Mouse (Mus musculus) liver, embryonic 11.5 days (tissue): ENCODE measurements around the gene Prdm2. TPM values are rescaled to one million over a fixed set of nuclear protein-coding genes. Genes with fewer than 3 reads are reported as not detected.
A peak's percentile ranks its signal among the peaks of the same experiment; 100 is the strongest.

Source experiments
- ATAC-seq: fragments of 200-750 bp; cut with Nextera tagmentation; replicated peaks from 2 replicates; pipeline ENCODE4 v1.8.0; 2017; ENCODE audit warnings: moderate number of reproducible peaks, mild to moderate bottlenecking, moderate TSS enrichment, moderate library complexity; ENCODE audit not compliant: low FRiP score
- DNase-seq: peaks from one replicate; pipeline ENCODE4 v3.0.0-alpha.2; 2017; ENCODE audit warnings: low spot score
- H3K27ac ChIP-seq: fragments of 300-500 bp; sonication (generic); 2 replicates; pipeline ENCODE4 v1.5.1; 2014; ENCODE audit warnings: mild to moderate bottlenecking, low read depth, low read length, control low read depth
- H3K27me3 ChIP-seq: fragments of 300-500 bp; sonication (generic); replicated peaks from 2 replicates; pipeline ENCODE4 v1.6.1; 2014; ENCODE audit warnings: low read length, mixed read lengths; ENCODE audit not compliant: control insufficient read depth, insufficient read depth
- H3K36me3 ChIP-seq: fragments of 300-500 bp; sonication (generic); 2 replicates; pipeline ENCODE4 v1.6.1; 2014; ENCODE audit warnings: mild to moderate bottlenecking, low read length, moderate library complexity, mixed read lengths; ENCODE audit not compliant: control insufficient read depth, insufficient read depth
- H3K4me1 ChIP-seq: fragments of 300-500 bp; sonication (generic); replicated peaks from 2 replicates; pipeline ENCODE4 v1.6.1; 2014; ENCODE audit warnings: low read length, mixed read lengths; ENCODE audit not compliant: control insufficient read depth, insufficient read depth
- H3K4me2 ChIP-seq: fragments of 300-500 bp; sonication (generic); 2 replicates; pipeline ENCODE4 v1.6.1; 2014; ENCODE audit warnings: mild to moderate bottlenecking, control low read depth, moderate library complexity
- H3K4me3 ChIP-seq: fragments of 300-500 bp; sonication (generic); 2 replicates; pipeline ENCODE4 v1.5.1; 2014; ENCODE audit warnings: low read depth, low read length, control low read depth
- H3K9ac ChIP-seq: fragments of 300-500 bp; sonication (generic); 2 replicates; pipeline ENCODE4 v1.6.1; 2014; ENCODE audit warnings: low read depth, low read length, control low read depth
- H3K9me3 ChIP-seq: fragments of 300-500 bp; sonication (generic); 2 replicates; pipeline ENCODE4 v1.6.1; 2016; ENCODE audit warnings: low read length, inconsistent platforms, mixed read lengths; ENCODE audit not compliant: control insufficient read depth
- WGBS: fragments of 180-500 bp; shearing (Covaris S2); extraction: QIAGEN DNeasy Blood & Tissue Kit; methylation state at CpG from one replicate; pipeline ENCODE4 v1.1.7; 2014; 5-methylcytosine and 5-hydroxymethylcytosine counted together
- polyA plus RNA-seq: library from polyadenylated mRNA; unstranded; fragments of >200 nt; fragmentation: Nextera tagmentation; extraction: Ambion mirVana; gene quantifications from 2 replicates; pipeline ENCODE4 v1.2.1, GENCODE M21; 2014

Prdm2 gene
- polyA plus RNA-seq = 7.3 and 8.3 TPM in 2 replicates

DNA sequence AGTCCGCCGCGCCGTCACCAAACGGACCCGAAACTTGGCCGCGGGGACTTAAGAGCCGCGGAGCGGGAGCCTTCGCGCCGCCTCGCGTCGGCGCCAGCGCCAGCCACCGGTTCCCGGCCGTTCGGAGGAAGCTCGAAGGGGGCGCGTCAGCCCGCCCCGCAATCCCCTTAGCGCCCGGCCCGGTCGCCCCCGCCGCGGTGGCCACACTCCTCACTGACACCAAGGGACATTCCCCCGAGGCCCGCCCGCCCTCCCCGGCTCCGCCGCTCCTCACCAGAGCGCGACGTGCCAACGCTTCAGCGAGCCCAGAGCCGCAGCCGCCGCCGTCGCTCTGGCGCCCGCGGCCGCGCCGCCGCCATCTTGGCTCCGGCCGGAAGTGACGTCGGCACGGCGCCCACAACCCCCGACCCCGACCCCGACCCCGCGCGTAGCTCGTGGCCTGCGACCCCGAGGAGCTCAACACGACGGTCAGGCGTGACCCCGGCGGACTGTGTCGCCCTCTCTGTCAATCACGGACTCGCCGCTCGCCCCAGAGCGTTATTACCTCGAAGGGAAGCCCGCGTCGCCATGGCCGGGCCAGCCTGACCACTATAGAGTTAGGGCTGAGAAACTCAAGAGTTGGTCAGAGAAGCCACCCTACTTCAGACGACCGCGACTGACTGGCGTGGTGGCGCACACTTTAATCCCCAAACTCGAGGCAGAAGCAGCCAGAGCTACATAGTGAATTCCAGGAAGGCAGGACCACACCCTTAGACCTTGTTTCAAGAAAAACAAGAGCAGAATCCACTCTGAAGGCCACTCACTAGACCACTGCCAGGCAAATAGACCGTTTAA is at the start of gene Prdm2:
TSS of gene Prdm2 (minus strand) at position 655 of the 834 bp plus-strand sequence.
- Histone ChIP-seq H3K4me3 (peak within 1 kb of the TSS; percentile 70), H3K27me3 (no peaks in the 10 kb centered on the region), H3K9me3 (no peaks in the 10 kb centered on the region), H3K27ac (peak within 1 kb of the TSS; percentile 52), H3K36me3 (no peaks in the 10 kb centered on the region), H3K4me1 (peaks cover 2% of the 10 kb centered on the region; the same call in 1 of the 2 replicates), H3K4me2 (peak within 1 kb of the TSS; percentile 95), H3K9ac (peak within 1 kb of the TSS; percentile 83)
- peak; percentile 77 for DNase-seq
- ATAC-seq = peak; percentile 75
- WGBS = 3% methylated on average over 96 of the region's 96 CpGs

DNA sequence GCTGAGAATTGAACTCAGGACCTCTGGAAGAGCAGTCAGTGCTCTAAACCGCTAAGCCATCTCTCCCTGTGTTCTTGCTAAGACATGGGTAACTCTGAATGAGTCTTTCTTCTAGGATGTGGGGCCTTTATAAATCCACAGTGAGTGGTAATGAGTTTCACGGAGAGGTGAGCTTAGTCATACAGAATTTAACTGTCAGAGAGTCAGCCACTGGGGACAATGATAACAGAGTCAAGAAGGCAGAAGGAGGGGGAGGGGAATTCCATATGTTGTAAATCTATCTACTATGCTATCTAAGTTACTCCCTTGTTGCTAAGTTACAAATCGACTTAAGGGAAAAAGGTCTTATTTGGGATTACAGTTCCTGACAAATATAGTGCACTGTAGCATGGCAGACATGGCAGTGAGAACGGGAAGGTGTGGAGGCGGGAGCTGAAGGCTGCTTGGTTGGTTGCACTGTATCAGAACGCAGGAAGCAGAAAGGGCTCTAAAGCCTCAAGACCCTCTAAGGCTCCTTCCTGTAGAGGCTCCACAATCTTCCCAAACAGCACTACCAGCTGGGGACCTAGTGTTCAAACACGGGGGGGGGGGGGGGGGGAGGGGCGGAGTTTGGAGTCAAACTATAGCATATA is 47.0 kb upstream of the Prdm2 start:
- WGBS = 20% methylated on average over 8 of the region's 8 CpGs
- no peak for DNase-seq

DNA sequence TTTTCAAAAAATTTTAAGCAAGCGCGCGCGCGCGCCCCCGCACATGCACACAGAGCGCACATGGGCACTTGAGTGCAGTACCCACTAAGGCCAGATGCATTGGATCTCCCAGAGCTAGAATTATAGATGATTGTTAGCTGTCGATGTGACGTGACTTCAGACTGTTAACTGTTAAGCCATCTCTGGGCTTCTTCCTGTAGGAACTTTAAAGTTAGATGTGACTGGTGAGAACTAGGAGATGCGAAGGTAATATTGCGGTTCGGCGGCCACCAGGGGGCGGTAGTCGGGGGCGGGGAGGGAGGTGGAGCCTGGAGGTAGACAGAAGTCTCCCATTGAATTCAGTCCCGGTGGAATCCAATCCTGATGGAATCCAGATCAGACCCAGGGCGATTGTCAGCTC is 45.7 kb upstream of the Prdm2 start:
- peak; percentile 51 for DNase-seq
- peak overlapping the region; percentile 59 for H3K4me2 ChIP-seq
- ATAC-seq = peak; percentile 60
- no peaks in the 10 kb centered on the region for H3K36me3 ChIP-seq
- 32% methylated on average over 19 of the region's 19 CpGs for WGBS
- no peaks in the 10 kb centered on the region for H3K9me3 ChIP-seq
- no peak overlapping the region for H3K9ac ChIP-seq
- H3K27ac ChIP-seq = no peak overlapping the region
- no peaks in the 10 kb centered on the region for H3K27me3 ChIP-seq
- H3K4me1 ChIP-seq = peaks cover 3% of the 10 kb centered on the region; the same call in 1 of the 2 replicates
- H3K4me3 ChIP-seq = peak overlapping the region; percentile 15; the same call in 1 of the 2 replicates

More for the DNA sequence above, 47.0 kb upstream of the Prdm2 start:
- Histone ChIP-seq H3K27ac (no peak overlapping the region), H3K27me3 (no peaks in the 10 kb centered on the region), H3K4me2 (no peak overlapping the region), H3K9me3 (no peaks in the 10 kb centered on the region), H3K4me3 (no peak overlapping the region), H3K9ac (no peak overlapping the region), H3K36me3 (no peaks in the 10 kb centered on the region), H3K4me1 (peaks cover 3% of the 10 kb centered on the region; the same call in 1 of the 2 replicates)
- ATAC-seq = peak; percentile 69

DNA sequence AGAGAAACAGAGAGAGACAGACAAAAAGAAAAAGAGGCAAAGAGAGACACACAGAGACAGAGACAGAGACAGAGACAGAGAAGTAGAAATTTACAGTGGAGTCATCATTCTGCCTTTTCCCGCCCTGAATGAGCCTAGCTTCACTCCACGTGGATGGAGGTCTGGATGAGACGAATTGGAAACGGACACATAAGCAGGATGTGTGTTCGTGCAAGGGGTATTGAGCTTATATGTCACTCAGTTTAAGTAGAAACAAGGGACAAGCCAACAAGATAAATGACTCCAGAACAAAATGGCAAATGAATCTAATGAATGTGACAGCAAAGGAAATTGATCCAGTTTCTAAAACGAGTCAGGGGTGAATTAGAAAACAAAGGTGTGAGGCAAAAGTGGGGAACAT is 45.2 kb upstream of the Prdm2 start:
- Histone ChIP-seq H3K27me3 (no peaks in the 10 kb centered on the region), H3K27ac (no peak overlapping the region), H3K4me2 (no peak overlapping the region; the same call in 1 of the 2 replicates), H3K9ac (no peak overlapping the region), H3K9me3 (peaks cover 3% of the 10 kb centered on the region; the same call in 1 of the 2 replicates), H3K36me3 (no peaks in the 10 kb centered on the region), H3K4me3 (no peak overlapping the region), H3K4me1 (peaks cover 3% of the 10 kb centered on the region; the same call in 1 of the 2 replicates)
- ATAC-seq = no peak
- WGBS = 39% methylated on average over 6 of the region's 6 CpGs
- no peak for DNase-seq

DNA sequence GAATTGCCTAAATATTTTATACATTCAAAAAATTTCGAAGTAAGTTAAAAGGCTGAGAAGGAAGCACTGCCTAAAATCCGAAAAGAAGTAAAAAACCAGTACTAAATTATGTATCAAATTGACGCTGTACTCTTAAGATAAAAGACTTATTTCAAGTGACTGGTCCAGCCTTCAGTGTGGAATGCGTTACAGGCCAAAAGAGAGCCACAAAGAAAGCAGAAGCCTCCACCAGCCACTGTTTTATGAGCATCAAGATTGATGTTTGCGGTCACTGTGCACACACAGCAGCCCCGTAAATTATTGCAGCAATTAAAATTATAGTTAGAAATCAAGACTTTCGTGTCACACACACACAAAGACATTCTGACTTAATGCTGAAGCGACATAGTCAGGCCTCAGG is 42.7 kb upstream of the Prdm2 start:
- ATAC-seq = no peak
- no peak overlapping the region for H3K27ac ChIP-seq
- H3K9me3 ChIP-seq = peaks cover 3% of the 10 kb centered on the region; the same call in 1 of the 2 replicates

DNA sequence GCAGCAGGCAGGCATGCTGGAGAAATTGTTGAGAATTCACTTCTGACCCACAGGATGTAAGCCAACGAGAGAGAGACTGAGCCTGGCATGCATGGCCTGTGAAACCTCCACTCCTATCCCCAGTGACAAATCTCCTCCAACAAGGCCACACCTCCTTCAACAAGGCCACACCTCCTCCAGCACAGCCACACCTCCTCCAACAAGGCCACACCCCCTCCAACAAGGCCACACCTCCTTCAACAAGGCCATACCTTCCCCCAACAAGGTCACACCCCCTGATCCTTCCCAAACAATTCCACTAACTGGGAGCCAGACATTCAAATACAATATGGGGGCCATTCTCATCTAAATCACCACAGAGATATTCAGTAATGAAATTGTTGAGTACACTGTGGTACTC is 40.6 kb upstream of the Prdm2 start:
- WGBS = 65% methylated on average over 1 of the region's 1 CpGs
- DNase-seq (no peak), ATAC-seq (no peak; the same call in 1 of the 2 replicates)
- H3K27ac ChIP-seq = no peak overlapping the region
- no peak overlapping the region for H3K4me3 ChIP-seq
- no peaks in the 10 kb centered on the region for H3K4me1 ChIP-seq
- no peak overlapping the region for H3K4me2 ChIP-seq
- H3K9ac ChIP-seq = no peak overlapping the region
- no peaks in the 10 kb centered on the region for H3K36me3 ChIP-seq
- H3K9me3 ChIP-seq = peaks cover 3% of the 10 kb centered on the region; the same call in 1 of the 2 replicates
- no peaks in the 10 kb centered on the region for H3K27me3 ChIP-seq

More for the DNA sequence above, 42.7 kb upstream of the Prdm2 start:
- Histone ChIP-seq H3K4me1 (peaks cover 3% of the 10 kb centered on the region; the same call in 1 of the 2 replicates), H3K36me3 (no peaks in the 10 kb centered on the region), H3K4me2 (no peak overlapping the region), H3K27me3 (no peaks in the 10 kb centered on the region), H3K9ac (no peak overlapping the region), H3K4me3 (no peak overlapping the region)
- WGBS = 73% methylated on average over 8 of the region's 8 CpGs
- DNase-seq = no peak

DNA sequence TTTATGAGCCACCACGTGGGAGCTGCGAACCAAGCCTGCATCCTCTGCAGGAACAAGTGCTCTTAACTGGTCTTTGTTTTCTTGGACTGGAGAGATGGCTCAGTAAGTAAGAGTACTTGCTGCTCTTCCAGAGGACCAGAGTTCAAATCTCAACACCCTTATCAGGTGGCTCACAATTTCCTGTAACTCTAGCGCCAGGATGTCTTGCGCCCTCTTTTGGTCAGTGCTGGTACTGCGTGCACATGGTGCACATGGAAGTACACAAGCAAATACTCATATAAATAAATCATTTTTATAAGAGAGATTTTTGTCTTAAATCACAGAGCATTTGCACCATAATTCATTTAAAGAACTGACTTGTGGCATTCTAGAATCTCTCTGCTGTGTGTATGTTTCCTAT is 35.3 kb upstream of the Prdm2 start:
- 68% methylated on average over 5 of the region's 5 CpGs for WGBS
- Histone ChIP-seq H3K4me3 (no peak overlapping the region), H3K4me2 (no peak overlapping the region), H3K27me3 (no peaks in the 10 kb centered on the region), H3K9me3 (no peaks in the 10 kb centered on the region), H3K4me1 (no peaks in the 10 kb centered on the region), H3K27ac (no peak overlapping the region), H3K36me3 (no peaks in the 10 kb centered on the region), H3K9ac (no peak overlapping the region)
- ATAC-seq (no peak), DNase-seq (no peak)

DNA sequence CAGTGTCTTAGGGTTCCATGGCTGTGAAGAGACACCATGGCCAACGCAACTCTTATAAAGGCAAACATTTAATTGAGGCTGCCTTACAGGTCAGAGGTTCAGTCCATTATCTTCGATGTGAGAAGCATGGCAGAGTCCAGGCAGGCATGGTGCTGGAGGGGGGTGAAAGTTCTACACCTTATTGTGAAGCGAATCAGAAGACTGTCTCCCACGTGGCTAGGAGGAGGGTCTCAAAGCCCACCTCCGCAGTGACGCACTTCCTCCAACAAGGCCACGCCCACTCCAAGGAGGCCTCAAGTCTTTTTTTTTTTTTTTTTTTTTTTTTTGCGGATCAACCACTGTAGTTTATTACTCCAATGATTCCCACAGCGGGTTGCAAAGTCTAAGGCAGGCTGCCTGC is 28.5 kb upstream of the Prdm2 start:
- no peaks in the 10 kb centered on the region for H3K4me1 ChIP-seq

More for the DNA sequence above, 28.5 kb upstream of the Prdm2 start:
- Histone ChIP-seq H3K27ac (no peak overlapping the region), H3K36me3 (no peaks in the 10 kb centered on the region), H3K4me3 (no peak overlapping the region), H3K27me3 (no peaks in the 10 kb centered on the region), H3K9me3 (no peaks in the 10 kb centered on the region), H3K4me2 (no peak overlapping the region), H3K9ac (no peak overlapping the region)
- ATAC-seq (no peak), DNase-seq (no peak)
- 75% methylated on average over 8 of the region's 9 CpGs for WGBS
